In the genomic region with DNA sequence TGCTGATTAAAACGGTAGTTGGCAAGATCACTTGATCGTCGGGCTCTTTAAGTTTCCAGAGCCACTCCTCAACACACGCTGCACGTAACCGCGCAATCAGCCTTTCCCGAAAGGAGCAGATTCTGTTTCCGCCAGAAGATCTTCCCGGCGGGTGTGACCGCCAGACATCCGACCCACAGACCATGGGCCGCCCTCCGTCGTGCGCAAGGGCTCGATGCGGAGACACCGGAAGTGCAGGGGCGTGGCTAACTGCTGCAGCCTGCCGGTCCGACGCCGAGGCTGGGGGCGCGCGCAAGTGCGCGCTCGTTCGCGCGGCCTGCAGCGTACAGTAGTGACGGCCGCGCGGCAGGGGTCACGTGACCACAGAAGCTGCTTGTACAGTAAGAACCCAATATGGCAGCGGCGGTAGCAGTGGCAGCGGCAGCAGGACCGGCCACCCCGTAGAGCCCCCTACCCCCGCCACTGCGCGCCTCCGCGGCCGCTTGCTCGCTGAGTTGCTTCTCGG, we compare ENCODE assay signal across 8 mouse cellular contexts. TPM values are rescaled to one million over a fixed set of nuclear protein-coding genes. Genes with fewer than 3 reads are reported as not detected.
DNase-seq lines count a peak whose midpoint lies in the region; ATAC-seq lines count a peak whose summit lies in the region.

Asxl2 (plus strand) TSS at position 328 of the 505 bp plus-strand sequence.

- ATAC-seq in intestine, embryonic 14.5 days (replicated peaks; ENCODE audit: low FRiP score, low TSS enrichment, low read depth), result peak; percentile 96

- peak within 1 kb of the TSS; percentile 84 for H3K4me2 ChIP-seq in intestine, embryonic 14.5 days (ENCODE audit: low read length)

- peaks cover 18% of the 10 kb centered on the region; the same call in 1 of the 2 replicates for H3K4me1 ChIP-seq in intestine, embryonic 14.5 days (replicated peaks; ENCODE audit: control insufficient read depth, insufficient read depth, low read length)

- no peaks in the 10 kb centered on the region for H3K27me3 ChIP-seq in intestine, embryonic 14.5 days (replicated peaks; ENCODE audit: control insufficient read depth, insufficient read depth, low read length)

- H3K4me3 ChIP-seq in intestine, embryonic 14.5 days (ENCODE audit: low read depth, low read length), result peak within 1 kb of the TSS; percentile 95

- H3K9me3 ChIP-seq in intestine, embryonic 14.5 days (ENCODE audit: control insufficient read depth, low read length), result no peaks in the 10 kb centered on the region

- H3K27ac ChIP-seq in intestine, embryonic 14.5 days (ENCODE audit: low read depth), result peak within 1 kb of the TSS; percentile 96

- WGBS in intestine, embryonic 14.5 days, result under 1% methylated on average over 53 of the region's 53 CpGs

- H3K9ac ChIP-seq in intestine, embryonic 14.5 days (ENCODE audit: low read length), result peak within 1 kb of the TSS; percentile 93

- peak; percentile 95 to 97 for DNase-seq in adrenal gland, adult 18-20 months (ENCODE audit: low spot score in 2 of 2)
- peak; percentile 99 for DNase-seq in embryo, embryonic 11 days
- DNase-seq in gastrocnemius, postnatal 25 days, result peak; percentile 100
- peak; percentile 97 for DNase-seq in intestine, embryonic 14.5 days (ENCODE audit: low spot score)
- DNase-seq in left cerebral cortex, postnatal 14 days (ENCODE audit: low spot score in 2 of 2), result peak; percentile 100
- DNase-seq in mesoderm, embryonic 11.5 days (ENCODE audit: low read depth, low spot score), result peak; percentile 100
- peak; percentile 99 for DNase-seq in right cerebral cortex, postnatal 36 days (ENCODE audit: low spot score in 2 of 2)
- DNase-seq in yolk sac, embryonic 10.5 days (ENCODE audit: low spot score), result peak; percentile 98

- H3K36me3 ChIP-seq in intestine, embryonic 14.5 days (ENCODE audit: control insufficient read depth, insufficient read depth, low read length), result no peaks in the 10 kb centered on the region

- intact Hi-C loops in left cerebral cortex, postnatal 14 days (cut with DNase I), result loop anchor here (5.0 kb wide), 1 partner anchor 146 kb away; the partner anchor contains the start of gene Dtnb

RNA-seq across cellular contexts. Expression of gene Asxl2, which starts in this region (rescaled TPM):
- 10 to 100 TPM; 24.9 to 33.6 TPM for total RNA-seq in adrenal gland, adult 18-20 months (2021)
- total RNA-seq in gastrocnemius, postnatal 25 days (2021), result 10 to 100 TPM; 12.5 to 12.9 TPM
- polyA plus RNA-seq in intestine, embryonic 14.5 days (2014; fragmentation: Nextera tagmentation; extraction: Ambion mirVana), result 19.7 and 21.5 TPM in 2 replicates
- total RNA-seq in left cerebral cortex, postnatal 14 days (2021), result 10 to 100 TPM; 26.3 to 29.7 TPM

Comparison
In these comparisons a context has a peak if more than half of its experiments do, and no peak if none do; other contexts are left out.
1. Peak in every context shown above with its lines: DNase-seq, ATAC-seq, H3K4me3 ChIP-seq and H3K27ac ChIP-seq.